Mouse (Mus musculus): Measurements from ENCODE around the gene Swsap1. TPM values are rescaled to one million over a fixed set of nuclear protein-coding genes. Genes with fewer than 3 reads are reported as not detected.

Swsap1 gene
- total RNA-seq, 1 experiment from 2014 or later: 7.2 TPM

GRCm38 (mm10) chr9:21988421-21989101 is 33.0 kb downstream of the Swsap1 start:
- peak in 1 of 2 experiments; percentile 31; a peak in 1 of 4 replicates for ATAC-seq (replicated peaks in 1 of 2; ENCODE audit: insufficient read depth in 1 of 2, low FRiP score in 2 of 2, low TSS enrichment in 1 of 2, low read depth in 1 of 2, poor library complexity in 2 of 2, severe bottlenecking in 2 of 2)

- 0 out of 4 replicates have a peak, but pooled peaks of 1 of the 2 experiments have one; percentile 17 for ATAC-seq (replicated peaks in 1 of 2; ENCODE audit: insufficient read depth in 1 of 2, low FRiP score in 2 of 2, low TSS enrichment in 1 of 2, low read depth in 1 of 2, poor library complexity in 2 of 2, severe bottlenecking in 2 of 2)
Observed at GRCm38 (mm10) chr9:21989230-21990110, 33.9 kb downstream of the Swsap1 start, which contains the start of gene Rgl3. Gene Rgl3, minus strand, starts transcription at chr9:21989446.

- ATAC-seq (replicated peaks in 1 of 2; ENCODE audit: insufficient read depth in 1 of 2, low FRiP score in 2 of 2, low TSS enrichment in 1 of 2, low read depth in 1 of 2, poor library complexity in 2 of 2, severe bottlenecking in 2 of 2): no peak
Observed at GRCm38 (mm10) chr9:21992227-21992626, 36.7 kb downstream of the Swsap1 start.

DNA sequence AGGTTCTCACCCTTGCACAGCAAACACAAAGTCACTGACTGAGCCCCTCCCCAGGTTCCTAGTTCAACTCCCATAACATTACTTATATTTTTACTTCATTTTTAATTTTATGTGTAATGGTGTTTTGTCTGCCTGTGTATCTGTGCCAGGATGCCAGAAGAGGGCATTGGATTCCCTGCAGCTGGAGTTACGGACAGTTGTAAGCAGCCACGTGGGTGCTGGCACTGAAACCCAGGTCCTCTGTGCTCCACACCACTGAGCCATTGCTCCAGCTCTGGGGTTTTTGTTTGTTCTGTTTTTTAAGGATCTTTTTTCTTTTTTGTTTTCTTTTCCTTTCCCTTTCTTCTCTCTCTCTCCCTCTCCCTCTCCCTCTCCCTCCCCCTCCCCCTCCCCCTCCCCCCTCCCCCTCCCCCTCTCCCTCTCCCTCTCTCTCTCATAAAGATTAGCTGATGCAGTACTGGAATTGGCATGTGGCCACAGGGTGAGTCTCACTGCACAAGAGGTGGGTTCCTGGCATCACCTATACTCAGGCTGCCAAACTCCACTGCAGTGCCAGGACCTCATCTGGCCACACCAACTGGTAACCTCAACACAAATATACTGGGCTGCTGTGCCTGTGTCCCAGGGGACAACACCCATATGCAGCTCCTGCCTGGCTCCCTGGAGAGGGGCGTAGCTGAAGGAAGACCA is 40.8 kb downstream of the Swsap1 start:
- ATAC-seq (replicated peaks in 1 of 2; ENCODE audit: insufficient read depth in 1 of 2, low FRiP score in 2 of 2, low TSS enrichment in 1 of 2, low read depth in 1 of 2, poor library complexity in 2 of 2, severe bottlenecking in 2 of 2): no peak

DNA sequence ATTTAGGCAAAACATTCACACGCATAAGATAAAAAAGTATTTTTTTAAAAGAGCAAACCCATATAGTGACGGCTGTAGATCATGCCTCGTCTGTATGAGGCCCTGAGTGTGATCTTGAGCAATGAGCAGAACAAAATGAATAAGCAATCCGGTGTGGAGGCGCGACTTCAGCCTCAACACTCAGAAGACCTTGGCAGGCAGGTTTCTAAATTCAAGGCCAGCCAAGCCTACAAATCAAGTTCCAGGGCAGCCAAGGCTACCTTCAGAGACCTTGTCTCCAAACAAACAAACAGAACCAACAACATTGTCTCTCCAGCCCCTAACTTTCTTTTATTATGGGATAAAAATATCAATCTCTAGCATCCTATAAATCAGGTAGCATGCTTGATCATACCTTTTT is 44.7 kb downstream of the Swsap1 start:
- no peak for ATAC-seq (replicated peaks in 1 of 2; ENCODE audit: insufficient read depth in 1 of 2, low FRiP score in 2 of 2, low TSS enrichment in 1 of 2, low read depth in 1 of 2, poor library complexity in 2 of 2, severe bottlenecking in 2 of 2)

DNA sequence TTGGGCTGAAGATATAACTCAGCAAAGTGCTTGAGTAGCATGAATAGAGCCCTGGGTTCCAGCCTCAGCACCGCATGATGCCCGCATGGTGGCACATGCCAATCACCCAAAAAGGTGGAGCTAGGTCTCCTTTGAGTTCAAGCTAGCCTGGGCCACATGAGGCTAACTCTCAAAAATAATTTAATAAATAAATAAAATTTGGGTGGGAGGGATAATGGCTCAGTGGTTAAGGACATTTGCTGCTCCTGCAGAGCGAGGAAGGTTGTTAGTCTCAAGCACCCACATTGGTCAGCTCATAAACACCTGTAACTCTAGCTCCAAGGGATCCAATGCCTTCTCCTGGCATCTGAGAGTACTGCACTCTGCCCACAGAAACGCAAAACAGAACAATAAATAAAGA is 46.1 kb downstream of the Swsap1 start:
- no peak for ATAC-seq (replicated peaks in 1 of 2; ENCODE audit: insufficient read depth in 1 of 2, low FRiP score in 2 of 2, low TSS enrichment in 1 of 2, low read depth in 1 of 2, poor library complexity in 2 of 2, severe bottlenecking in 2 of 2)

- peak; percentile 95 to 96 for ATAC-seq (replicated peaks in 1 of 2; ENCODE audit: insufficient read depth in 1 of 2, low FRiP score in 2 of 2, low TSS enrichment in 1 of 2, low read depth in 1 of 2, poor library complexity in 2 of 2, severe bottlenecking in 2 of 2)
Observed at GRCm38 (mm10) chr9:22002194-22003162, 46.9 kb downstream of the Swsap1 start, which contains the start of the genes Ccdc151 and Prkcsh. Gene Ccdc151, minus strand, starts transcription at chr9:22002634. Gene Prkcsh, plus strand, starts transcription at chr9:22002806.

GRCm38 (mm10) chr9:22003163-22003554 is 47.6 kb downstream of the Swsap1 start:
- ATAC-seq (replicated peaks in 1 of 2; ENCODE audit: insufficient read depth in 1 of 2, low FRiP score in 2 of 2, low TSS enrichment in 1 of 2, low read depth in 1 of 2, poor library complexity in 2 of 2, severe bottlenecking in 2 of 2): peak; percentile 15 to 23; a peak in 3 of 4 replicates

GRCm38 (mm10) chr9:22004546-22004945 is 49.0 kb downstream of the Swsap1 start:
- ATAC-seq (replicated peaks in 1 of 2; ENCODE audit: insufficient read depth in 1 of 2, low FRiP score in 2 of 2, low TSS enrichment in 1 of 2, low read depth in 1 of 2, poor library complexity in 2 of 2, severe bottlenecking in 2 of 2): no peak

Other genes with a start within 250 kb of the Swsap1 start
- gene Ldlr, start 232.3 kb upstream of the Swsap1 start, total RNA-seq (2017): 22.2 and 22.4 TPM in 2 replicates
- gene Spc24, start 195.5 kb upstream of the Swsap1 start, total RNA-seq (2017): 79.7 and 117 TPM in 2 replicates
- 3.9 and 4.3 TPM in 2 replicates for gene Kank2, start 157.0 kb upstream of the Swsap1 start, total RNA-seq (2017)
- not detected in 2 replicates for gene Angptl8, start 120.2 kb upstream of the Swsap1 start, total RNA-seq (2017)
- 4.3 and 6.1 TPM in 2 replicates for gene Dock6, start 103.1 kb upstream of the Swsap1 start, total RNA-seq (2017)
- 13.5 and 14.6 TPM in 2 replicates for gene Rab3d, start 37.6 kb upstream of the Swsap1 start, total RNA-seq (2017)
- gene Ccdc159, start 28.3 kb upstream of the Swsap1 start, total RNA-seq (2017): 0.25 and 0.50 TPM in 2 replicates
- 12.7 and 18.1 TPM in 2 replicates for gene Tmem205, start 28.2 kb upstream of the Swsap1 start, total RNA-seq (2017)
- 0.15 and 0.25 TPM in 2 replicates for gene Plppr2, start 18.7 kb upstream of the Swsap1 start, total RNA-seq (2017)
- gene Epor, start 7.8 kb downstream of the Swsap1 start, total RNA-seq (2017): 1.7 and 9.2 TPM in 2 replicates
- gene Rgl3, start 33.7 kb downstream of the Swsap1 start, total RNA-seq (2017): not detected in 2 replicates
- gene Ccdc151, start 46.9 kb downstream of the Swsap1 start, total RNA-seq (2017): 0.19 TPM in 1 of 2 replicates, not detected in the other
- gene Prkcsh, start 47.1 kb downstream of the Swsap1 start, total RNA-seq (2017): 91.7 and 110 TPM in 2 replicates
- gene Elavl3, start 96.3 kb downstream of the Swsap1 start, total RNA-seq (2017): not detected in 2 replicates
- not detected in 2 replicates for gene Gm49318, start 115.5 kb downstream of the Swsap1 start, total RNA-seq (2017)
- gene Zfp653, start 115.6 kb downstream of the Swsap1 start, total RNA-seq (2017): 11.1 and 12.9 TPM in 2 replicates
- 15.9 and 17.7 TPM in 2 replicates for gene Ecsit, start 129.7 kb downstream of the Swsap1 start, total RNA-seq (2017)
- gene Cnn1, start 143.5 kb downstream of the Swsap1 start, total RNA-seq (2017): not detected in 2 replicates
- gene Elof1, start 161.4 kb downstream of the Swsap1 start, total RNA-seq (2017): 43.6 and 44.7 TPM in 2 replicates
- 1.1 and 2.8 TPM in 2 replicates for gene Acp5, start 180.0 kb downstream of the Swsap1 start, total RNA-seq (2017)
- 10.4 and 26.5 TPM in 2 replicates for gene Pigyl, start 201.1 kb downstream of the Swsap1 start, total RNA-seq (2017)
- not detected in 2 replicates for gene Zfp872, start 232.3 kb downstream of the Swsap1 start, total RNA-seq (2017)

Measured in hematopoietic stem cell, adult 5-6 weeks (primary cell).